Mouse (Mus musculus): ENCODE results near the gene Rad9a.

DNA sequence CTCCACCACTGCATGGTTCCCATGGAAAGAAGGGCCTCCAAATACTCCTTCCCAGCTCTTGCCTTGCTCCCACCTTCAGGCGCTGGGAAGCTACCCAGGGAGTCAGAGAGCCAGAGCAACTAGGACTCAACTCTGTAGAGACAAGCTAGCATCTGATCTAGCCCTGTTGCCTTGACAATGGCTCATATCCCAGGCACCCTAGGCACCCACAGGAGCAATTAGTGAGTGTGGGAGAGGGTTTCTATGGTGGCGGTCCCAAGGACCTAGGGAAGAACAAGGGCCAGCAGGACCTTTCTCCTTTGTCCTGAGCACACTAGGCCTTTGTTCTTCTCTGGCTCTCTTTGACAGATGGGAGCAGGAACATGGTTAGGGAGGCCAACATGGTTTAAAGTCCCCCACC is 17.8 kb downstream of the Rad9a start:
- no peak for TF ChIP-seq CTCF (IDR thresholded peaks at IDR 0.05; ENCODE audit: low read depth)
- no peak for TF ChIP-seq EP300 (optimal IDR thresholded peaks at IDR 0.05)

Measured in stomach, postnatal 0 days (tissue).